Mouse (Mus musculus): ENCODE data around the gene Tvp23b. TPM values are rescaled to one million over a fixed set of nuclear protein-coding genes. Genes with fewer than 3 reads are reported as not detected.

Gene Tvp23b
- 48.0 and 50.6 TPM in 2 replicates for polyA plus RNA-seq (2016; fragmentation: Nextera tagmentation; extraction: Ambion mirVana)

DNA sequence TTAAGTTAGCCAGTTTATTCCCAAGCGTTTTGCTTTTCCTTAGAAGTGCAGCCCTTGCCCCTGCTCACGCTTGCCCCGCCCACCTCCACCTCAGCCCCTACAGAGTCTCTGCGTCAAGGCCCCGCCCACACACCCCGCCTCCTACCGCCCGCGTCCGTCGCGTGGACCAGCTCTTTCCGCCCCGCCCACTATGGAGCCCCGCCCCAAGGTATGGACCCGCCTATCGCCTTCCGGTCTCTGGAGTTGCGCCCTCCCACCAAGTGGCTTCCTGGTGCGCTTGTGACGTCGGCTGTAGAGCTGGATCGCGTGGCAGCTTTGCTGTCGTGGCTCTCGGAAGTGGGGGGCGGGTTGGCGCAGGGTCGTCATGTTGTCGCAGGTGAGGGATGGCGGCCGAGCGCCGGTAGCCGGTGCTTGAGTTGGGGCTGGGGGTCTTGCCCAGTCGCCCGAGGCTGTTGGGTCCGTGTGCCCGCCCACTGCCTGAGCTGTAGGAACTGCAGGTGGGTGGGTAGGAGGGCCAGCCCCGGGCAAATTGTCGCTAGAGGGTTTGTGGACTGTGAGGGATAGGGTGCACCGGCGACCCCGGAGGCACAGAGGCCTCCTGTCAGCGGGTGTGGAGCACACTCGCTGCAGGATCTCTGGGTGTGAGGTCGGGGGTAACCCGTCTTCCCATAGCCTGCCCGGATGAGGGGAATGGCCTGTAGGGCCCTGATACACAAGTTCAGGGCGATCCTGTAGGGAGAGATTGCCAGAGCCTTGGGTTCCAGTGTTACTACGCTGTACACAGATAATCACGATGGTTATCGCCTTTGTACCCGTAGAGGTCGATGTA lies at the start of gene Tvp23b:
Gene Tvp23b (plus strand): TSS at position 236 of the 829 bp plus-strand sequence.
- Histone ChIP-seq H3K27ac (ENCODE audit: poor library complexity, severe bottlenecking) (peak within 1 kb of the TSS; percentile 82), H3K9ac (peak within 1 kb of the TSS; percentile 92), H3K4me3 (peak within 1 kb of the TSS; percentile 82), H3K27me3 (replicated peaks) (no peaks in the 10 kb centered on the region), H3K4me2 (peak within 1 kb of the TSS; percentile 82), H3K36me3 (peaks cover 19% of the 10 kb centered on the region), H3K4me1 (replicated peaks) (no peaks in the 10 kb centered on the region), H3K9me3 (replicated peaks) (no peaks in the 10 kb centered on the region)
- peak; percentile 99 for ATAC-seq (ENCODE audit: insufficient number of reproducible peaks, low FRiP score)
- under 1% methylated on average over 55 of the region's 55 CpGs for whole genome bisulfite sequencing

GRCm38 (mm10) chr11:62830387-62830786 lies 48.9 kb upstream of the Tvp23b start:
- no peak for ATAC-seq (ENCODE audit: insufficient number of reproducible peaks, low FRiP score)
- Histone ChIP-seq H3K27ac (ENCODE audit: poor library complexity, severe bottlenecking) (no peak overlapping the region), H3K4me1 (replicated peaks) (no peaks in the 10 kb centered on the region), H3K27me3 (replicated peaks) (no peaks in the 10 kb centered on the region), H3K4me3 (no peak overlapping the region), H3K9me3 (replicated peaks) (no peaks in the 10 kb centered on the region), H3K36me3 (peaks cover 3% of the 10 kb centered on the region; the same call in 1 of the 2 replicates), H3K4me2 (no peak overlapping the region), H3K9ac (no peak overlapping the region)
- 76% methylated on average over 2 of the region's 2 CpGs for WGBS

- H3K27me3 ChIP-seq (replicated peaks) = no peaks in the 10 kb centered on the region
- H3K27ac ChIP-seq (ENCODE audit: poor library complexity, severe bottlenecking) = no peak overlapping the region
- H3K4me1 ChIP-seq (replicated peaks) = no peaks in the 10 kb centered on the region
- H3K4me3 ChIP-seq = no peak overlapping the region
- H3K4me2 ChIP-seq = no peak overlapping the region
- no peak overlapping the region for H3K9ac ChIP-seq
- no peaks in the 10 kb centered on the region for H3K9me3 ChIP-seq (replicated peaks)
- peaks cover 9% of the 10 kb centered on the region; the same call in 1 of the 2 replicates for H3K36me3 ChIP-seq
- no peak for ATAC-seq (ENCODE audit: insufficient number of reproducible peaks, low FRiP score)
Measured at GRCm38 (mm10) chr11:62831906-62832305, 47.3 kb upstream of the Tvp23b start.

GRCm38 (mm10) chr11:62844562-62844961 lies 34.7 kb upstream of the Tvp23b start:
- Histone ChIP-seq H3K27ac (ENCODE audit: poor library complexity, severe bottlenecking) (no peak overlapping the region), H3K9ac (no peak overlapping the region), H3K4me3 (no peak overlapping the region), H3K9me3 (replicated peaks) (no peaks in the 10 kb centered on the region), H3K36me3 (peaks cover 14% of the 10 kb centered on the region; the same call in 1 of the 2 replicates), H3K4me1 (replicated peaks) (peaks cover 12% of the 10 kb centered on the region), H3K27me3 (replicated peaks) (no peaks in the 10 kb centered on the region), H3K4me2 (no peak overlapping the region)
- 69% methylated on average over 5 of the region's 5 CpGs for WGBS
- ATAC-seq (ENCODE audit: insufficient number of reproducible peaks, low FRiP score) = no peak

DNA sequence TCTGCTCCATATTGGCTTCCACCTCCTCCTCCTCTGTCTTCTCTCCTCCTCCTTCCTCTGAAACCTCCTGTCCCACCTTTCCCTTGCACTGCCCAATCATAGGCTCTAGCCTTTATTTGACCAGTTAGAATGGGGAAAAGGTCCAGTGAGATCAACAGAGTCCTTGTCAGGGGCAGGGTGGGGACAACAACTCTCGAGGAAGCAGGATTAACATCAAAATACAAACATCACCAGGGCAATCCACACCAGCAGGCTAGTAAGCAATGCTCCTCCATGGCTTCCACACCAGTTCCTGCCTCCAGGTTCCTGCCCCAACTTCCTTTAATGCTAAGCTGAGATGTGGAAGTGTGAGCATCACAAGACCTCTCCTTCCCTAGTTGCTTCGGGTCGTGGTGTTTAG lies 33.5 kb upstream of the Tvp23b start:
- no peak overlapping the region for H3K4me3 ChIP-seq
- H3K27ac ChIP-seq (ENCODE audit: poor library complexity, severe bottlenecking) = no peak overlapping the region
- H3K9ac ChIP-seq = no peak overlapping the region
- peaks cover 6% of the 10 kb centered on the region; the same call in 1 of the 2 replicates for H3K36me3 ChIP-seq
- H3K9me3 ChIP-seq (replicated peaks) = no peaks in the 10 kb centered on the region
- H3K4me1 ChIP-seq (replicated peaks) = peaks cover 12% of the 10 kb centered on the region
- no peaks in the 10 kb centered on the region for H3K27me3 ChIP-seq (replicated peaks)
- ATAC-seq (ENCODE audit: insufficient number of reproducible peaks, low FRiP score) = no peak
- 68% methylated on average over 3 of the region's 3 CpGs for WGBS
- no peak overlapping the region for H3K4me2 ChIP-seq

DNA sequence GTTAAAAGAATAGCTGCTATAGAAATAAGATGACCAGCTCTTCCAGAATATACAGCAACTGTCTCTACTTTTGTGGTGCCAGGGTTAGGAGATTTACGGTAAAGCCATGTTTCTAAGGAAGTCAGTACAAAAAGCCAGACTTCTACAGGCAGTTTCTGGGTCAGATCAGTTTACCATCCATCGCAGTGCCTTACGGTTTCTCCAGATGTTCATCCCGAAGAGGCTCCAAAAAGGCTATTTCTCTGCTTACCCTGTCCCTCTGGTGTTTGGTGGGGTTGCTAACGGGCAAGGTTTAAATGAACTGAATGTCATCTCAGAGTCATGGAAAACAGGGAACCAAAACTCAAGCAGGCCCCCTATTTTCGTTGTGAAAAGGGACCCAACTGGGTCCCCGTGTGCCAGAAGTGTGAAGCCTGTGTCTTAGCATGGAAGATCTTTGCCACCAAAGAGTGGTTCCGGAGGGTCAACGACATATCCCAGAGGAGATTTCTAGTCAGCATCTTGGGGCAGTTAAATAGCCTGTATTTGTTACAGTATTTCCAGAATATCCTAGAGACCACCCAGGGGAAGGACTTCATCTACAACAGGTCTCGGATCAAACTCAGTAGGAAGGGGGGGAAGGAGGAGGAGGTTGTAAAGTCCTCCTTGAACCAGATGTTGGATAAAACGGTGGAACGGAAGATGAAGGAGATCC lies 32.1 kb upstream of the Tvp23b start, which contains the start of gene Fbxw10:
Gene Fbxw10 (plus strand): TSS at position 109 of the 694 bp plus-strand sequence.
- H3K4me3 ChIP-seq = no peak within 1 kb of the TSS
- H3K27me3 ChIP-seq (replicated peaks) = no peaks in the 10 kb centered on the region; the same call in 1 of the 2 replicates
- H3K9me3 ChIP-seq (replicated peaks) = no peaks in the 10 kb centered on the region
- H3K27ac ChIP-seq (ENCODE audit: poor library complexity, severe bottlenecking) = no peak within 1 kb of the TSS
- peaks cover 12% of the 10 kb centered on the region for H3K4me1 ChIP-seq (replicated peaks)
- ATAC-seq (ENCODE audit: insufficient number of reproducible peaks, low FRiP score) = no peak
- H3K9ac ChIP-seq = no peak within 1 kb of the TSS
- peak within 1 kb of the TSS; percentile 54 for H3K4me2 ChIP-seq
- no peaks in the 10 kb centered on the region for H3K36me3 ChIP-seq
- 37% methylated on average over 12 of the region's 12 CpGs for WGBS

GRCm38 (mm10) chr11:62847655-62848191 lies 31.5 kb upstream of the Tvp23b start:
- no peaks in the 10 kb centered on the region for H3K9me3 ChIP-seq (replicated peaks)
- H3K27ac ChIP-seq (ENCODE audit: poor library complexity, severe bottlenecking) = no peak overlapping the region
- H3K4me1 ChIP-seq (replicated peaks) = peaks cover 12% of the 10 kb centered on the region
- H3K4me3 ChIP-seq = no peak overlapping the region
- ATAC-seq (ENCODE audit: insufficient number of reproducible peaks, low FRiP score) = no peak
- H3K36me3 ChIP-seq = no peaks in the 10 kb centered on the region
- H3K4me2 ChIP-seq = no peak overlapping the region
- 54% methylated on average over 4 of the region's 4 CpGs for WGBS
- no peaks in the 10 kb centered on the region; the same call in 1 of the 2 replicates for H3K27me3 ChIP-seq (replicated peaks)
- H3K9ac ChIP-seq = no peak overlapping the region

- Histone ChIP-seq H3K27ac (ENCODE audit: poor library complexity, severe bottlenecking) (no peak overlapping the region), H3K4me1 (replicated peaks) (peaks cover 12% of the 10 kb centered on the region), H3K4me2 (no peak overlapping the region), H3K9me3 (replicated peaks) (no peaks in the 10 kb centered on the region), H3K4me3 (no peak overlapping the region), H3K36me3 (no peaks in the 10 kb centered on the region), H3K27me3 (replicated peaks) (no peaks in the 10 kb centered on the region; the same call in 1 of the 2 replicates), H3K9ac (no peak overlapping the region)
- WGBS = 46% methylated on average over 2 of the region's 2 CpGs
- no peak for ATAC-seq (ENCODE audit: insufficient number of reproducible peaks, low FRiP score)
Measured at GRCm38 (mm10) chr11:62848301-62848700, 31.0 kb upstream of the Tvp23b start.

DNA sequence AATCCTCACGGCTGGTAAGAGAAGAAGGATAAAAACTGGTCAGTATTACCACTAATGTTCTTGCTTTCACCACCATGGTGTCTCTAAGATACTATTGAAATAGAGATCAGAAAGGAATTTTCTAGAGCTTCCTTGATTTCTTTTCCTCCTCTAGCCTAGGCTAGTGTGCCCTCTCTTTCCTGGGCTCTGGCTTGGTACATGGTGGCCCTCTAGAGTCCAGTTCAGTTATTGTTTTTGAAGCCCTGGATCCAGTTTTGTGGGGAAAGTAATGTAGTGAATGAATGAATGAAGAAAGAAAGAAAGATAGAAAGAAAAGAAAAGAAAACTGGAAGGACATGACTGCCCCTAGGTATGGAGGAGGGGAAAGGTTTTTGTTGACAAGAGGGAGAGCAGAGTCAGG lies 28.1 kb upstream of the Tvp23b start:
- 57% methylated on average over 1 of the region's 1 CpGs for WGBS
- no peak overlapping the region for H3K9ac ChIP-seq
- H3K4me1 ChIP-seq (replicated peaks) = peaks cover 12% of the 10 kb centered on the region
- no peak overlapping the region for H3K27ac ChIP-seq (ENCODE audit: poor library complexity, severe bottlenecking)
- no peaks in the 10 kb centered on the region for H3K9me3 ChIP-seq (replicated peaks)
- H3K27me3 ChIP-seq (replicated peaks) = no peaks in the 10 kb centered on the region; the same call in 1 of the 2 replicates
- H3K4me3 ChIP-seq = no peak overlapping the region
- H3K4me2 ChIP-seq = no peak overlapping the region
- no peak for ATAC-seq (ENCODE audit: insufficient number of reproducible peaks, low FRiP score)
- H3K36me3 ChIP-seq = no peaks in the 10 kb centered on the region

DNA sequence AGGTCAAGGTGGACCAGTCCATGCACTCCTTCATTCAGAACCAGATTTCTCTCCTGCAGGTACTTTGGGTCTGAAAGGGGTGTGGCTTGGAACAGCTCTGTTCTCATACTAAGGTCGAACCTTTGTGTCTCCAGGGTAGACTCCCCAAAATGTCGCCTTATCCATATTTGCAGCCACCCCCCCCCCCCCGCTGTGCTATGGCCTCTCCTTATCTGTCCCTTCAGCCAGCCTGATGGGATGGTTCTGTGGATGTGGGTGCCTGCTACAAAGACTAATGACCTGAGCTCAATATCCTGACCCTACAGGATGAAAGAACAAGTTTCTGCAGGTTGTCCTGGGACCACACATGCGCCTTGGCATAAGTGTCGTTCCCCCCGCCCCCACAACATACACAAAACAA lies 25.9 kb upstream of the Tvp23b start:
- WGBS = 79% methylated on average over 6 of the region's 6 CpGs
- Histone ChIP-seq H3K4me2 (no peak overlapping the region), H3K4me1 (replicated peaks) (0 out of 2 replicates have a peak, but pooled peaks cover 2% of the 10 kb centered on the region), H3K9me3 (replicated peaks) (no peaks in the 10 kb centered on the region), H3K27me3 (replicated peaks) (no peaks in the 10 kb centered on the region; the same call in 1 of the 2 replicates), H3K36me3 (no peaks in the 10 kb centered on the region), H3K27ac (ENCODE audit: poor library complexity, severe bottlenecking) (no peak overlapping the region), H3K4me3 (no peak overlapping the region), H3K9ac (no peak overlapping the region)
- no peak for ATAC-seq (ENCODE audit: insufficient number of reproducible peaks, low FRiP score)

- H3K4me2 ChIP-seq = no peak overlapping the region
- H3K9me3 ChIP-seq (replicated peaks) = no peaks in the 10 kb centered on the region
- no peak overlapping the region for H3K27ac ChIP-seq (ENCODE audit: poor library complexity, severe bottlenecking)
- H3K4me1 ChIP-seq (replicated peaks) = no peaks in the 10 kb centered on the region
- 63% methylated on average over 4 of the region's 4 CpGs for WGBS
- no peak overlapping the region for H3K9ac ChIP-seq
- no peaks in the 10 kb centered on the region for H3K36me3 ChIP-seq
- no peaks in the 10 kb centered on the region for H3K27me3 ChIP-seq (replicated peaks)
- no peak overlapping the region for H3K4me3 ChIP-seq
- no peak for ATAC-seq (ENCODE audit: insufficient number of reproducible peaks, low FRiP score)
Measured at GRCm38 (mm10) chr11:62865562-62865961, 13.7 kb upstream of the Tvp23b start.

Measured in heart, embryonic 12.5 days (tissue).